Mouse (Mus musculus) stomach, embryonic 14.5 days (tissue): ENCODE measurements around the gene Aff1. TPM values are rescaled to one million over a fixed set of nuclear protein-coding genes. Genes with fewer than 3 reads are reported as not detected.

Experiments used
- ATAC-seq: fragments of 200-750 bp; cut with Nextera tagmentation; 2 replicates; pipeline ENCODE4 v1.8.0; 2017; ENCODE audit warnings: low read depth, moderate TSS enrichment; ENCODE audit not compliant: insufficient number of reproducible peaks, insufficient read depth, low FRiP score
- H3K27ac ChIP-seq: fragments of 300-500 bp; sonication (generic); 2 replicates; pipeline ENCODE4 v1.5.1; 2014; ENCODE audit warnings: mild to moderate bottlenecking, low read length, moderate library complexity, mixed read lengths
- H3K27me3 ChIP-seq: fragments of 300-500 bp; sonication (generic); 2 replicates; pipeline ENCODE4 v1.6.1; 2014; ENCODE audit warnings: low read length, control low read depth, mixed read lengths; ENCODE audit not compliant: control insufficient read depth, insufficient read depth
- H3K36me3 ChIP-seq: fragments of 300-500 bp; sonication (generic); 2 replicates; pipeline ENCODE4 v1.6.1; 2014; ENCODE audit warnings: mild to moderate bottlenecking, control low read depth, low read length, moderate library complexity, mixed read lengths; ENCODE audit not compliant: control insufficient read depth, insufficient read depth
- H3K4me1 ChIP-seq: fragments of 300-500 bp; sonication (generic); 2 replicates; pipeline ENCODE4 v1.6.1; 2014; ENCODE audit warnings: low read length, control low read depth, mixed read lengths; ENCODE audit not compliant: control insufficient read depth, insufficient read depth
- H3K4me2 ChIP-seq: fragments of 300-500 bp; sonication (generic); replicated peaks from 2 replicates; pipeline ENCODE4 v1.6.1; 2014; ENCODE audit warnings: low read depth, low read length, control low read depth
- H3K4me3 ChIP-seq: fragments of 300-500 bp; sonication (generic); 2 replicates; pipeline ENCODE4 v1.5.1; 2014; ENCODE audit warnings: low read depth, low read length, control low read depth
- H3K9ac ChIP-seq: fragments of 300-500 bp; sonication (generic); replicated peaks from 2 replicates; pipeline ENCODE4 v1.6.1; 2014; ENCODE audit warnings: low read depth, mild to moderate bottlenecking, control low read depth, low read length, moderate library complexity, mixed read lengths
- H3K9me3 ChIP-seq: fragments of 300-500 bp; sonication (generic); 2 replicates; pipeline ENCODE4 v1.6.1; 2016; ENCODE audit warnings: low read depth, low read length, control low read depth; ENCODE audit not compliant: control insufficient read depth
- WGBS: fragments of 180-500 bp; shearing (Covaris S2); extraction: QIAGEN DNeasy Blood & Tissue Kit; methylation state at CpG from one replicate; pipeline ENCODE4 v1.1.7; 2014; 5-methylcytosine and 5-hydroxymethylcytosine counted together
- polyA plus RNA-seq: library from polyadenylated mRNA; unstranded; fragments of >200 nt; fragmentation: Nextera tagmentation; extraction: Ambion mirVana; gene quantifications from 2 replicates; pipeline ENCODE4 v1.2.1, GENCODE M21; 2014

Gene Aff1
- polyA plus RNA-seq, 1 experiment from 2014 or later: 5.9 TPM

GRCm38 (mm10) chr5:103698577-103698976 is 6.4 kb downstream of the Aff1 start:
- H3K27ac ChIP-seq: no peak overlapping the region
- H3K4me3 ChIP-seq: no peak overlapping the region
- no peak overlapping the region for H3K9ac ChIP-seq
- H3K4me1 ChIP-seq: no peaks in the 10 kb centered on the region
- H3K27me3 ChIP-seq: peaks cover 7% of the 10 kb centered on the region; the same call in 1 of the 2 replicates
- ATAC-seq: no peak
- no peak overlapping the region for H3K4me2 ChIP-seq
- no peaks in the 10 kb centered on the region for H3K9me3 ChIP-seq
- H3K36me3 ChIP-seq: no peaks in the 10 kb centered on the region
- WGBS: 77% methylated on average over 4 of the region's 4 CpGs

GRCm38 (mm10) chr5:103699537-103699936 is 7.4 kb downstream of the Aff1 start:
- H3K4me1 ChIP-seq: no peaks in the 10 kb centered on the region

GRCm38 (mm10) chr5:103700661-103701060 is 8.5 kb downstream of the Aff1 start:
- no peaks in the 10 kb centered on the region for H3K36me3 ChIP-seq
- no peaks in the 10 kb centered on the region for H3K4me1 ChIP-seq
- no peaks in the 10 kb centered on the region for H3K27me3 ChIP-seq
- H3K4me2 ChIP-seq: no peak overlapping the region
- H3K9ac ChIP-seq: no peak overlapping the region
- no peak for ATAC-seq
- no peak overlapping the region for H3K4me3 ChIP-seq
- H3K27ac ChIP-seq: no peak overlapping the region
- 69% methylated on average over 2 of the region's 2 CpGs for WGBS
- H3K9me3 ChIP-seq: no peaks in the 10 kb centered on the region

More at GRCm38 (mm10) chr5:103699537-103699936, 7.4 kb downstream of the Aff1 start:
- no peak overlapping the region for H3K9ac ChIP-seq
- H3K9me3 ChIP-seq: no peaks in the 10 kb centered on the region
- no peak overlapping the region for H3K4me2 ChIP-seq
- no peak overlapping the region for H3K4me3 ChIP-seq
- no peaks in the 10 kb centered on the region for H3K27me3 ChIP-seq
- H3K36me3 ChIP-seq: no peaks in the 10 kb centered on the region
- ATAC-seq: no peak
- H3K27ac ChIP-seq: no peak overlapping the region
- WGBS: 43% methylated on average over 4 of the region's 4 CpGs

GRCm38 (mm10) chr5:103701466-103701865 is 9.3 kb downstream of the Aff1 start:
- ATAC-seq: no peak
- 72% methylated on average over 3 of the region's 3 CpGs for WGBS
- Histone ChIP-seq H3K4me1 (no peaks in the 10 kb centered on the region), H3K9ac (no peak overlapping the region), H3K9me3 (no peaks in the 10 kb centered on the region; the same call in 1 of the 2 replicates), H3K36me3 (no peaks in the 10 kb centered on the region), H3K27ac (no peak overlapping the region), H3K4me2 (no peak overlapping the region), H3K27me3 (no peaks in the 10 kb centered on the region), H3K4me3 (no peak overlapping the region)

- H3K4me3 ChIP-seq: no peak overlapping the region
- no peak overlapping the region for H3K4me2 ChIP-seq
- no peak overlapping the region for H3K9ac ChIP-seq
- WGBS: 73% methylated on average over 6 of the region's 6 CpGs
- H3K9me3 ChIP-seq: no peaks in the 10 kb centered on the region; the same call in 1 of the 2 replicates
- no peaks in the 10 kb centered on the region for H3K4me1 ChIP-seq
- no peak for ATAC-seq
- H3K27ac ChIP-seq: no peak overlapping the region
- H3K36me3 ChIP-seq: no peaks in the 10 kb centered on the region
- H3K27me3 ChIP-seq: no peaks in the 10 kb centered on the region
Measured at GRCm38 (mm10) chr5:103702527-103702926, 10.4 kb downstream of the Aff1 start.

GRCm38 (mm10) chr5:103705331-103705730 is 13.2 kb downstream of the Aff1 start:
- no peaks in the 10 kb centered on the region for H3K36me3 ChIP-seq
- H3K9me3 ChIP-seq: no peaks in the 10 kb centered on the region; the same call in 1 of the 2 replicates
- 95% methylated on average over 4 of the region's 4 CpGs for WGBS
- H3K4me3 ChIP-seq: no peak overlapping the region
- no peak for ATAC-seq
- no peak overlapping the region for H3K27ac ChIP-seq
- no peak overlapping the region for H3K9ac ChIP-seq
- no peaks in the 10 kb centered on the region for H3K4me1 ChIP-seq
- H3K4me2 ChIP-seq: no peak overlapping the region
- H3K27me3 ChIP-seq: no peaks in the 10 kb centered on the region

- Histone ChIP-seq H3K4me1 (no peaks in the 10 kb centered on the region), H3K27ac (no peak overlapping the region), H3K9ac (no peak overlapping the region), H3K36me3 (no peaks in the 10 kb centered on the region), H3K4me2 (no peak overlapping the region), H3K4me3 (no peak overlapping the region), H3K27me3 (no peaks in the 10 kb centered on the region), H3K9me3 (no peaks in the 10 kb centered on the region; the same call in 1 of the 2 replicates)
- no peak for ATAC-seq
- WGBS: 100% methylated on average over 1 of the region's 1 CpGs
Measured at GRCm38 (mm10) chr5:103705874-103706273, 13.7 kb downstream of the Aff1 start.

GRCm38 (mm10) chr5:103709044-103709443 is 16.9 kb downstream of the Aff1 start:
- no peak for ATAC-seq
- Histone ChIP-seq H3K4me3 (no peak overlapping the region), H3K27me3 (no peaks in the 10 kb centered on the region), H3K9ac (no peak overlapping the region), H3K9me3 (no peaks in the 10 kb centered on the region; the same call in 1 of the 2 replicates), H3K4me2 (no peak overlapping the region), H3K36me3 (no peaks in the 10 kb centered on the region), H3K27ac (no peak overlapping the region), H3K4me1 (no peaks in the 10 kb centered on the region)
- 90% methylated on average over 3 of the region's 3 CpGs for WGBS

GRCm38 (mm10) chr5:103711886-103712285 is 19.7 kb downstream of the Aff1 start:
- 42% methylated on average over 2 of the region's 2 CpGs for WGBS
- Histone ChIP-seq H3K36me3 (no peaks in the 10 kb centered on the region), H3K4me1 (no peaks in the 10 kb centered on the region), H3K27me3 (no peaks in the 10 kb centered on the region), H3K9me3 (no peaks in the 10 kb centered on the region), H3K9ac (no peak overlapping the region), H3K4me2 (no peak overlapping the region), H3K4me3 (no peak overlapping the region), H3K27ac (no peak overlapping the region)
- ATAC-seq: no peak
